Mouse (Mus musculus): ENCODE measurements around the gene Il22ra2.

Il22ra2 gene

GRCm38 (mm10) chr10:19600093-19600420 lies 21.7 kb upstream of the Il22ra2 start:
- no peak for DNase-seq (ENCODE audit: inconsistent age in 2 of 2, low spot score in 1 of 2)

DNA sequence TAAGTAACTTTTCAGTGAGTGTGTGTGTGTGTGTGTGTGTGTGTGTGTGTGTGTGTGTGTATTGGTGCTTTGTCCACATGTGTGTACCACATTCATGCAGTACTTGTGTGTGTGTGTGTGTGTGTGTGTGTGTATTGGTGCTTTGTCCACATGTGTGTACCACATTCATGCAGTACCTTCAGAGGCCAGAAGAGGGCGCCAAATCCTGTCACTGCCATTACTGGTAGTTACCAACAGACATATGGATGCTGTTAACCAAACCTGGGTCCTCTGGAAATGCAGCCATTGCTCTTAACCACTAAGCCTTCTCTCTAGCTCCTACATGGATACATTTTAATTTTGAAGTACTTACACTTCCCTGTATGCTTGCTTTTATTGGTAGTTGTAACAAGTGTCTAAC lies 20.3 kb upstream of the Il22ra2 start:
- peak in 1 of 2 experiments; percentile 67 for DNase-seq (ENCODE audit: inconsistent age in 2 of 2, low spot score in 1 of 2)

- DNase-seq (ENCODE audit: inconsistent age in 2 of 2, low spot score in 1 of 2), result no peak
Measured at GRCm38 (mm10) chr10:19603231-19603630, 18.6 kb upstream of the Il22ra2 start.

GRCm38 (mm10) chr10:19609125-19609524 lies 12.7 kb upstream of the Il22ra2 start:
- DNase-seq (ENCODE audit: inconsistent age in 2 of 2, low spot score in 1 of 2), result no peak

- DNase-seq (ENCODE audit: inconsistent age in 2 of 2, low spot score in 1 of 2), result no peak
Measured at GRCm38 (mm10) chr10:19611616-19612015, 10.2 kb upstream of the Il22ra2 start.

- peak; percentile 13 to 65 for DNase-seq (ENCODE audit: inconsistent age in 2 of 2, low spot score in 1 of 2)
Measured at GRCm38 (mm10) chr10:19613111-19613753, 8.6 kb upstream of the Il22ra2 start.

DNA sequence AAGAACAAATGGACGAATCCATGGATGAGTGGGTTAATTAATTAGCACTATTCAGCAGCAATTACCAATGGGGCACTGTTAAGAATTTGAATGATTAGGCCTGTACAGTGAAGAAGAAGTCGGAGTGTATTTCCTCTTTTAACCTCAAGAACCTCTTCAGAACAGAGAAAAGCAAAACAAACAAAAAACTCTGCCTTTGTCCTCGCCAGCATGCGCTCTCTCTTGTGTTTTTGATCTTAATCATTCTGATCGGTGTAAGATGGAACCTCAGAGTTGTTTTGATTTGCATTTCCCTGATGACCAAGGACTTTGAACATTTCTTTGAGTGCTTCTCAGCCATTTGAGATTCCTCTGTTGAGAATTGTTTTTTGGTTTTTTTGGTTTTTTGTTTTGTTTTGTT lies 2.1 kb upstream of the Il22ra2 start:
- DNase-seq (ENCODE audit: inconsistent age in 2 of 2, low spot score in 1 of 2), result no peak

GRCm38 (mm10) chr10:19624617-19625016 lies 2.8 kb downstream of the Il22ra2 start:
- DNase-seq (ENCODE audit: inconsistent age in 2 of 2, low spot score in 1 of 2), result no peak

DNA sequence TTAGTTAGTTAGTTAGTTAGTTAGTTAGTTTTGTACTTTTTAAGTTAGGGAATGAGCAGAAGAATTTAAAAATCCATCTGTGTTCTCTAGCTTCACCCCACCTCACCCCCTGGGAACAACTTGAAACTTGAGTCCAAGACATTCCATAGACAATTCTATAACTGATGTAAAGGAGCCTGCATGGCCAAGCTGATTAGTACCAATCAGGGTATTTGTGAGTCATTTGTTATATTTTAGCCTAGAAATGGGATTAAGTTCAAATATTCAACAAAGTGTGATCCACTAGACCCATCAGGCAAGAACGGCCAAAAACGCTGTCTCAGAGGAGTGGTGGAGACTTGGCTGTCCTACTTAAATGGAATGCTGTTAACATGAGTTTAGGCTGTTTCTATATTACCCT lies 5.5 kb downstream of the Il22ra2 start:
- no peak for DNase-seq (ENCODE audit: inconsistent age in 2 of 2, low spot score in 1 of 2)

DNA sequence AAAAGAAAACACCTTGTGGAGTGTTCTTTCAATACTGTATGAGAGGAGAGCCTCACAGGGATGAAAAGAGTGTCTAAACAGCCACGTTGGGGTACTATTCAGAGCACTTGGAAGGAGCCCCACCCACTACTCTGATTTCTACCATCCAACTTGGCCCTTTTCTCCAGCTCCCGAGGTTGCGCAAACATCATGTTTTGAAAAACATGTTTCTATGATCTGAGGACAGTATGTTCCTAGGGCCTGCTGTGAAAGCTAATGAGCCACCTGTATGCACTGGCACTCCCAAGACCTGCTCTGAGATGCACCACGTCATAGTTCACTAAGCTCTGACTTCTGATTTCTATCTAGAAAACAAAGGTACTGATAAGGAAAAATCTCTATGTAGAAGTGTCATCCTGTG lies 6.0 kb downstream of the Il22ra2 start:
- peak in 1 of 2 experiments; percentile 42 for DNase-seq (ENCODE audit: inconsistent age in 2 of 2, low spot score in 1 of 2)

DNA sequence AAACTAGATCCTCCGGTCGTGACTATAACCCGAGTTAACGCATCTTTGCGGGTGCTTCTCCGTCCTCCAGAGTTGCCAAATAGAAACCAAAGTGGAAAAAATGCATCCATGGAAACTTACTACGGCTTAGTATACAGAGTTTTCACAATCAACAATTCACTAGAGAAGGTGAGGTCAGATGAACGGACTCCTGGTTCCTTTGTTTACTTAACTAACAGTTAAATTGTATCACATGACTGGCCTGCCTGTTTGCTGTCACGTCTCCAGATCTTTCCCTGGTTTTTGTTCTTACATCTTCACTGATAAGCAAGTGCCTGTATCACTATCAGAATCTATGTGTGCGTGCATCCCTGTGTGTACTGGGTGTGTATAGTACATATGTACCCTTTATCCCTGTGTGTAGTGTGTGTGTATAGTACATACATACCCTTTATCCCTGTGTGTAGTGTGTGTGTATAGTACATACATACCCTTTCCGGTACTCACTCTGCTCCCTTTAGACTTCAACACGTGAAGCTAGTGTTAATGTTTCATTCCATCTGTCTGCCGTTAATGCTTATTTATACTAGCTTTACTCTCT lies 9.9 kb downstream of the Il22ra2 start:
- DNase-seq (ENCODE audit: inconsistent age in 2 of 2, low spot score in 1 of 2), result no peak

DNA sequence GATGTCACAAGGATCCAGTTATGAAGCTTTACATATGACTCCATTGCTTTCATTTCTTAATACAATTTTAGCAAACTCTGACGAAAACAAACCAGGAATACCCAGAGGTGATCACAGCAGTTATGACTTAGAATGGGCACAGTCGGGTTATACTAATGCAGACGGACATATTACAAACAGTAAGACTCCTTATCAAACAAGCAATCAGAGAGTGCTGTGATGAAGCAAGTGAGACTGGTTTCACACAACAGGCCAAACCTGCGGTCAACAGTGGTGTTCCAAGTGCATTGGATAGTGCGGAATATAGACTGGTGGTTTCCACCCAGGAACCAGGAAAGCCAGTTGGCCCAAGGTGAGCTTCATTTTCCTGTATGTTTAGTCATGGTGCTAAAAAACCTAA lies 17.1 kb downstream of the Il22ra2 start:
- no peak for DNase-seq (ENCODE audit: inconsistent age in 2 of 2, low spot score in 1 of 2)

- DNase-seq (ENCODE audit: inconsistent age in 2 of 2, low spot score in 1 of 2), result no peak
Measured at GRCm38 (mm10) chr10:19639630-19640029, 17.8 kb downstream of the Il22ra2 start.

GRCm38 (mm10) chr10:19645119-19645518 lies 23.3 kb downstream of the Il22ra2 start:
- no peak for DNase-seq (ENCODE audit: inconsistent age in 2 of 2, low spot score in 1 of 2)

DNA sequence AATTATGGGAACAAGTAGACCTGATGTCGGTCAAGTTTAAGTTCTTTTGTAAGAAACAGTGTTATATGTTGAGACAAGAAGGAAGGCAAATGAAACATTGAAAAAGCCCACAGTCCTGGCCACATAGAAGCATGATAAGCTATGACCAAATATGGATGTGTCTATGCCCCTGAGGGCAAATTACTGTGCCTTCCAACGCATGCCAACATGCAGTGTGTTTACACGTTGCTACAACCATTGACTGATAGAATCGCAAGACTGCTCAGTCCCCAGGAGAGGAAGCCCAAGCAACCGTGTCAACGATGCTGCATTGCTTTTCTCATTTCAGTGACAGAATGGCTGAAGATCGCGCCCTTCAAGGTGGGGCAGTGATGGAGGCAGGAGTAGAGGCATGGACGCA lies 35.6 kb downstream of the Il22ra2 start:
- DNase-seq (ENCODE audit: inconsistent age in 2 of 2, low spot score in 1 of 2), result no peak

- no peak for DNase-seq (ENCODE audit: inconsistent age in 2 of 2, low spot score in 1 of 2)
Measured at GRCm38 (mm10) chr10:19659953-19660352, 38.2 kb downstream of the Il22ra2 start.

DNA sequence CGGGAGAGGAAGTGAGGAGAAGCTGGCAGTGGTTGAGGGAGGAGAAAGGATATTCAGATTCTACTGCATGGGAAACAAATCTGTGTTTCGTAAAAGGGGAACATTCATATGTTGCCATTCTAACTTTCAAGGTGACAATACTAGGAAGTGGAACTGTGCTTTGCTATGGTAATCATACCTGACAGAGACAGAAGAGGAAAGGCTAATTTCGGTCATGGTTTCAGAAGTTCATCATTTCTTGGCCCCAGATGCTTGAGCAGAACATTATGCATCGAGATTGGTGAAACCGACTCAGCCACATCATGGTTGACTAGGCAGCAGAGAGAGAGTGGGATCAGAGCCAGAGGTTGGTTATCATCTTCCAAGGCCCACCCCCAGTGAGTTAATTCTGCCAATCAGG lies 47.2 kb downstream of the Il22ra2 start:
- DNase-seq (ENCODE audit: inconsistent age in 2 of 2, low spot score in 1 of 2), result no peak

DNA sequence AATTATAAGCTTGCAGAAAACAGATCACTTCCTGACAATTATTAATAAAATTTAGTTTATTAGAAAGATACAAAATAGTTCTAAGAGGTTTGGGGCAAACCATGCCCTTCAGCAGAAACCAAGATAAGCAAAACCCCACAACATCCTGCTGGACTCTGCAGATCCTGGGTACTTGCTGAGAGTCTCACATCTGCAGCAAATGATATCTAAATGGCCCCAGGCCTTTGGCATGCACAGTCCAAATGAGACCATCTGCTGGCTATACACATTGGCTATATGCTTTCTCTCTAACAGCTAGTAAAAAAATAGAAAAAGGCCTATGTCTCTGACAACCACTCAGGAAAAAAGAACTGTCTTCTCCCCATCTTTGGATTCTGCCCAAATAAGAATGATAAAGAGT lies 50.2 kb downstream of the Il22ra2 start:
- no peak for DNase-seq (ENCODE audit: inconsistent age in 2 of 2, low spot score in 1 of 2)

DNA sequence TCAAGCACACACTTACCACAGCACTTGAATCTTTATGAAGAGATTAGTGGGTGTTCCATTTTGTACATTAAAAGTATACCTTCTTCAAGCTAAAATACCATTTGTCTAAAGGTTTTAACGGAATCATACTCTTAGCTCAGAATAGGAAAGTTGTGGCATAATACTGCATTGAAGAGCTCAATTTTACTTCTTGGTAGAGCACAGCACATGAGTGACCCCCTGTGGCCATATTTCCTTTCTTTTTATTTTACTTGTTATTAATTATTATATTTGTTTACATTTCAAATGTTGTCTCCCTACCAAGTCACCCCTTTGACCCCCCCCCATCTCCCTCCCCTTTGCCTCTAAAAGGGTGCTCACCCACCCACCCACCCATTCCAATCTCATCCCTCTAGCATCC lies 51.3 kb downstream of the Il22ra2 start:
- DNase-seq (ENCODE audit: inconsistent age in 2 of 2, low spot score in 1 of 2), result no peak

All from adrenal gland, adult (tissue).